Mouse (Mus musculus) brain, adult 10 weeks (tissue): Measurements from ENCODE around the gene Six4. TPM values are rescaled to one million over a fixed set of nuclear protein-coding genes. Genes with fewer than 3 reads are reported as not detected.

Experiments
- polyA plus RNA-seq: library from polyadenylated mRNA; stranded (reverse); fragments of 350-450 nt; fragmentation: Illumina TruSeq; extraction: RNeasy Lipid Tissue Mini Kit (QIAGEN cat#74804); gene quantifications from one replicate; pipeline ENCODE4 v1.2.3, GENCODE M21; 2015; ENCODE audit warnings: low read depth, low replicate concordance

The Six4 gene
- 1.0 TPM for polyA plus RNA-seq

GRCm38 (mm10) chr12:73113196-73113595 is at the start of gene Six4:
TSS of gene Six4 (minus strand) at chr12:73113456.

GRCm38 (mm10) chr12:73123093-73124041 is 10.1 kb upstream of the Six4 start, which contains the start of gene Mnat1:
TSS of gene Mnat1 (plus strand) at chr12:73123717.

GRCm38 (mm10) chr12:73053668-73054241 is 59.5 kb downstream of the Six4 start, which contains the start of gene Six1:
TSS of gene Six1 (minus strand) at chr12:73053887.

Other genes starting within 250 kb of the Six4 start
- gene Six6, start 173.6 kb downstream of the Six4 start, polyA plus RNA-seq: not detected
- gene 4930447C04Rik, start 172.7 kb downstream of the Six4 start, polyA plus RNA-seq: 33.2 TPM
- 0.13 TPM for gene Six1, start 59.6 kb downstream of the Six4 start, polyA plus RNA-seq
- 19.2 TPM for gene Mnat1, start 10.3 kb upstream of the Six4 start, polyA plus RNA-seq
- gene Trmt5, start 173.3 kb upstream of the Six4 start, polyA plus RNA-seq: 17.1 TPM
- gene Slc38a6, start 173.3 kb upstream of the Six4 start, polyA plus RNA-seq: 12.2 TPM